Mouse (Mus musculus) Patski (cell line): ENCODE measurements around the gene Hnrnpu. TPM values are rescaled to one million over a fixed set of nuclear protein-coding genes. Genes with fewer than 3 reads are reported as not detected.

Experiments
- ATAC-seq: fragments of 100-300 bp; one replicate; pipeline ENCODE4 v1.8.0; 2021
- CTCF ChIA-PET: fragments of 350-600 bp; sonication (Branson Sonifier 250); formaldehyde crosslinking; loops from one replicate; lab custom pipeline; 2022; ENCODE audit warnings: inconsistent platforms; lab: Charles Lee
- POLR2A ChIA-PET: fragments of 350-600 bp; sonication (Branson Sonifier 250); formaldehyde crosslinking; loops from one replicate; lab custom pipeline; 2022; ENCODE audit warnings: antibody characterized with exemption, inconsistent platforms; lab: Charles Lee
- DNase-seq: peaks from one replicate; pipeline ENCODE4 v3.0.0-alpha.2; 2011; ENCODE audit warnings: low read depth, low spot score
- H3K27me3 ChIP-seq: fragments of 371-371 bp; one replicate; pipeline ENCODE4 v1.5.1; 2021
- CTCF ChIP-seq: fragments of 100-300 bp; IDR thresholded peaks from one replicate; pipeline ENCODE4 v1.5.1; 2021
- in situ Hi-C: fragments of 300-500 bp; cut with MboI; formaldehyde crosslinking; loops from 3 replicates; pipeline ENCODE4 v1.11.1; 2018; ENCODE audit warnings: low pct_unique_long_range_greater_than_20kb, mixed read lengths
- polyA plus RNA-seq: library from polyadenylated mRNA; unstranded; gene quantifications from one replicate; pipeline ENCODE4 v1.2.3, GENCODE M21; 2021

Gene Hnrnpu
- polyA plus RNA-seq, 1 experiment from 2014 or later, result 500 TPM

- H3K27me3 ChIP-seq, result no peaks in the 10 kb centered on the region
- DNase-seq, result no peak
- ATAC-seq, result no peak
- in situ Hi-C loops, result loop anchor here (5.0 to 25.0 kb wide), 2 partner anchors 83 to 387 kb away; partner anchors contain the start of gene Efcab2
- CTCF ChIA-PET, result interaction anchor here (1.7 kb wide), 2 partner anchors 10 to 127 kb away, joined by 4 to 15 read pairs; no protein-coding TSS in a partner anchor
- POLR2A ChIA-PET, result interaction anchor here (0.7 to 9.2 kb wide), 2 partner anchors 11 to 18 kb away, joined by 3 to 80 read pairs; partner anchors contain the start of gene Hnrnpu
- TF ChIP-seq CTCF, result no peak
Measured at GRCm38 (mm10) chr1:178324568-178324967, 13.0 kb downstream of the Hnrnpu start.

- no peak for TF ChIP-seq CTCF
- in situ Hi-C loops, result loop anchor here (5.0 to 25.0 kb wide), 2 partner anchors 84 to 386 kb away; partner anchors contain the start of gene Efcab2
- DNase-seq (no peak), ATAC-seq (no peak)
- ChIA-PET POLR2A (interaction anchor here (0.6 to 9.2 kb wide), 2 partner anchors 13 to 95 kb away, joined by 3 to 80 read pairs; partner anchors contain the start of gene Hnrnpu), CTCF (interaction anchor here (4.1 kb wide), 1 partner anchor 11 kb away, joined by 30 read pairs; no protein-coding TSS in a partner anchor)
- no peaks in the 10 kb centered on the region for H3K27me3 ChIP-seq
Measured at GRCm38 (mm10) chr1:178323235-178323634, 14.4 kb downstream of the Hnrnpu start.

GRCm38 (mm10) chr1:178321730-178322357 is 15.8 kb downstream of the Hnrnpu start:
- DNase-seq, result no peak
- in situ Hi-C loops, result loop anchor here (5.0 to 25.0 kb wide), 2 partner anchors 85 to 385 kb away; partner anchors contain the start of gene Efcab2
- no peak for TF ChIP-seq CTCF
- ChIA-PET CTCF (interaction anchor here (4.1 kb wide), 1 partner anchor 13 kb away, joined by 30 read pairs; no protein-coding TSS in a partner anchor), POLR2A (interaction anchor here (9.2 kb wide), 1 partner anchor 14 kb away, joined by 80 read pairs; the partner anchor contains the start of gene Hnrnpu)
- peak; percentile 7 for ATAC-seq
- H3K27me3 ChIP-seq, result no peaks in the 10 kb centered on the region

- TF ChIP-seq CTCF, result no peak
- DNase-seq, result no peak
- H3K27me3 ChIP-seq, result no peaks in the 10 kb centered on the region
- in situ Hi-C loops, result loop anchor here (5.0 to 25.0 kb wide), 2 partner anchors 86 to 384 kb away; partner anchors contain the start of gene Efcab2
- CTCF ChIA-PET, result interaction anchor here (1.0 to 4.1 kb wide), 2 partner anchors 13 to 127 kb away, joined by 3 to 30 read pairs; no protein-coding TSS in a partner anchor
- ATAC-seq, result no peak
- POLR2A ChIA-PET, result interaction anchor here (9.2 kb wide), 1 partner anchor 15 kb away, joined by 80 read pairs; the partner anchor contains the start of gene Hnrnpu
Measured at GRCm38 (mm10) chr1:178320723-178321590, 16.6 kb downstream of the Hnrnpu start.

GRCm38 (mm10) chr1:178320038-178320722 is 17.4 kb downstream of the Hnrnpu start:
- DNase-seq (no peak), ATAC-seq (no peak)
- no peak for TF ChIP-seq CTCF
- in situ Hi-C loops, result loop anchor here (5.0 to 25.0 kb wide), 2 partner anchors 87 to 383 kb away; partner anchors contain the start of gene Efcab2
- ChIA-PET CTCF (interaction anchor here (1.0 to 4.1 kb wide), 2 partner anchors 14 to 128 kb away, joined by 3 to 30 read pairs; no protein-coding TSS in a partner anchor), POLR2A (interaction anchor here (9.2 kb wide), 1 partner anchor 16 kb away, joined by 80 read pairs; the partner anchor contains the start of gene Hnrnpu)
- no peaks in the 10 kb centered on the region for H3K27me3 ChIP-seq

- in situ Hi-C loops, result loop anchor here (5.0 to 25.0 kb wide), 2 partner anchors 88 to 382 kb away; partner anchors contain the start of gene Efcab2
- TF ChIP-seq CTCF, result no peak
- DNase-seq, result no peak
- H3K27me3 ChIP-seq, result no peaks in the 10 kb centered on the region
- POLR2A ChIA-PET, result interaction anchor here (0.6 to 9.2 kb wide), 4 partner anchors 17 to 1091 kb away, joined by 3 to 80 read pairs (median 6); partner anchors contain the start of gene Hnrnpu
- peak; percentile 3 for ATAC-seq
- CTCF ChIA-PET, result interaction anchor here (4.1 kb wide), 1 partner anchor 15 kb away, joined by 30 read pairs; no protein-coding TSS in a partner anchor
Measured at GRCm38 (mm10) chr1:178319295-178320037, 18.1 kb downstream of the Hnrnpu start.

- ChIA-PET CTCF (no interaction called here), POLR2A (interaction anchor here (0.6 to 9.2 kb wide), 4 partner anchors 17 to 1092 kb away, joined by 3 to 80 read pairs (median 6); partner anchors contain the start of gene Hnrnpu)
- in situ Hi-C loops, result loop anchor here (25.0 kb wide), 1 partner anchor 381 kb away; no protein-coding TSS in a partner anchor
- TF ChIP-seq CTCF, result no peak
- ATAC-seq (peak; percentile 86), DNase-seq (peak; percentile 68)
- no peaks in the 10 kb centered on the region for H3K27me3 ChIP-seq
Measured at GRCm38 (mm10) chr1:178318389-178319184, 19.0 kb downstream of the Hnrnpu start, which contains the start of gene Cox20. Cox20 (plus strand) TSS chr1:178319130.
